Mouse (Mus musculus): ENCODE data around the gene Snrpf.

GRCm38 (mm10) chr10:93572209-93572608 lies 17.3 kb downstream of the Snrpf start:
- TF ChIP-seq CTCF (IDR thresholded peaks at IDR 0.05; ENCODE audit: low read depth) = 0 out of 2 replicates have a peak, but pooled peaks have one; percentile 6
- TF ChIP-seq EP300 (optimal IDR thresholded peaks at IDR 0.05) = no peak
